Mouse (Mus musculus): ENCODE data around the gene BC004004. TPM values are rescaled to one million over a fixed set of nuclear protein-coding genes. Genes with fewer than 3 reads are reported as not detected.

BC004004 gene
- polyA plus RNA-seq, 1 experiment from 2014 or later: 62.2 TPM

DNA sequence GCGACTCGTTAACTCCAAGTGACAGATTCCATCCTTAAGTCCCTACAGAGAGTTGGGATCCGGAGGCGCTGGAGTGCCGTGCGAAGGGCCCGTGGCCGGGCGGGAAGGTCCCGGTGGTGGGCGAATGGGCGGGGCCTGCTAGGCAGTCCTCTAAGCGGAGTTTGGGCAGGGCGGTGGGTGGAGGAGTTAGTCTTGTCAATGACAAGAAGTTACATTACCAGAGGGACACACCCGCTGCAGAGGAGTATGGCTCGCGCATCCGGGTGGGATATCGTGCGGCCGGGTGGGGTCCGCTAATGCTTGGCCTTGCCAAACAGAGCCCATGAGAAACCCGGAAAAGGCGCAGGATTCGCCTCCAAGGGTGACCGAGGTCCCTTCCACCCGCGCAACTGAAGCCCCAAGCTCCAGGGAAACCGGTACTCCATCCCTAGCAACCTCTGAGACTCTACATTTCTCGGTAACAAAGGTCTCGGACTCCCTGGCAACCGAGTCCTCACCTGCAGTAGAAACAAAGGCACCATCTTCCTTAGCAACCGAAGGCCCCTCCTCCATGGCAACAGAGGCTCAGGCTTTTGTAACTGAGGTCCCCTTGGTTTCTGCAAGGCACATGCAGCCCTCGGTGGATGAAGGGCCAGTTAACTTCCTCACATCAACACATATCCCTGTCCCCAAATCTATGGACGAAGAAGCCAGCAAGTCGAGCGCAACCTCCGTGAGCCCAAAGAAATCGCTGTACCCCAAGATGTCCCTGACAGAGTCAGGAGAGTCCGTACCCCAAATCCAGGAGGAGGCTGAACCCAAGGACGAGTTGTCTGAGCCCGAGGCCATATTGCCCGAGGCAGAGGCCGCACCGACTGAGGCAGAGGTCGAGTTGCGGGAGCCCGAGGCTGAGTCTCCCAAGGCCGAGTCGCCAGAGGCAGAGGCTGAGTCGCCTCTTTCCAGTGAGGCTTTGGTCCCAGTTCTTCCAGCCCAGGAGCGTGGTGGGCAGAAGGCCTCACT lies 58.2 kb downstream of the BC004004 start:
- Histone ChIP-seq H3K4me1 (ENCODE audit: control insufficient read depth, insufficient read depth, low read length) (peaks cover 19% of the 10 kb centered on the region), H3K4me2 (ENCODE audit: low read depth) (peak overlapping the region; percentile 62), H3K4me3 (ENCODE audit: low read depth, low read length) (peak overlapping the region; percentile 27), H3K27ac (ENCODE audit: low read depth, low read length) (0 out of 2 replicates have a peak overlapping the region, but pooled peaks have one; percentile 44), H3K27me3 (ENCODE audit: control insufficient read depth, insufficient read depth, low read length) (peaks cover 15% of the 10 kb centered on the region), H3K9ac (ENCODE audit: low read length) (peak overlapping the region; percentile 60), H3K36me3 (ENCODE audit: control insufficient read depth, insufficient read depth, low read length) (peaks cover 6% of the 10 kb centered on the region; the same call in 1 of the 2 replicates), H3K9me3 (ENCODE audit: control insufficient read depth, low read length) (no peaks in the 10 kb centered on the region)
- ATAC-seq (ENCODE audit: insufficient read depth, low FRiP score, low TSS enrichment): peak; percentile 46; the same call in 1 of the 2 replicates
- 9% methylated on average over 52 of the region's 52 CpGs for WGBS
- DNase-seq (ENCODE audit: low spot score): peak; percentile 71

DNA sequence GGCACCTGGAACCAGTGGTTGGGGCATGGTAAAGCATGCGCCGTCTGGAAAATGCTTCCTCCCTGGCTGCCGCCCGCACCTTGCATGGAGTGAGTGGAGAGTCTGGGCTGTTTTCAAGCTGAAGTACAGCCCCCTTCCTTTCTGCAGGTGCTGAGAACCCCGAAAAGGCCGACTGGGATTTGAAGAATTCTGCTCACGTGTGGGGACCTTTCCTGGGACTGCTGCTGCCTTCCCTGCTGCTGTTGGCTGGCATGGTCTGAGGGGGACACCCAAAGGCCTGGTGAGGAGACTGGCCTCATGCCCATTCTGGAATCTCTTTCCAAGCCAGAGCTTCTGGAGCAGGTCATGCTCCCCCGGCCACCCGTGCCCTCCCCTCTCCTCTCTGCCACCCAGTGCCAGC lies 59.1 kb downstream of the BC004004 start:
- peaks cover 19% of the 10 kb centered on the region for H3K4me1 ChIP-seq (ENCODE audit: control insufficient read depth, insufficient read depth, low read length)
- 84% methylated on average over 9 of the region's 9 CpGs for WGBS
- H3K27me3 ChIP-seq (ENCODE audit: control insufficient read depth, insufficient read depth, low read length): peaks cover 8% of the 10 kb centered on the region

DNA sequence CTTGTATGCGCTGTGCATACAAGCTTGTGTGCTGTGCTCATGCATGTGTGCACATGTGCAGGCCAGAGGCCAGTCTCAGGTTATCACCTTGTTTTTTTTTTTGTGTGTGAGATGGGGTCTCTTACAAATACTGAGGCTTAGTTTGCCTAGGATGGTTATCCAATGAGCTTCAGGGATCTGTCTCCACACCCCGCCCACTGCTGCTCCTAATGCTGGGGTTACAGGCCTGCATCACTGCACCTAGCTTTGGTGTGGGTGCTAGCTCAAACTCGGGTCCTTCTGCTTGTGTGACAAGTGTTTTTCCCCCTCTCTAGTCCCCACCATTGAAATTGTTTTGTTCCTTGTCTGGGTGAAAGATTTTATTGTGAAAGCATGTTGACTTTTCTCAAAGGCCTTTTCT lies 61.6 kb downstream of the BC004004 start:
- Histone ChIP-seq H3K4me1 (ENCODE audit: control insufficient read depth, insufficient read depth, low read length) (peaks cover 19% of the 10 kb centered on the region), H3K36me3 (ENCODE audit: control insufficient read depth, insufficient read depth, low read length) (peaks cover 14% of the 10 kb centered on the region), H3K4me3 (ENCODE audit: low read depth, low read length) (no peak overlapping the region), H3K9me3 (ENCODE audit: control insufficient read depth, low read length) (no peaks in the 10 kb centered on the region), H3K27me3 (ENCODE audit: control insufficient read depth, insufficient read depth, low read length) (0 out of 2 replicates have a peak, but pooled peaks cover 3% of the 10 kb centered on the region), H3K27ac (ENCODE audit: low read depth, low read length) (no peak overlapping the region), H3K9ac (ENCODE audit: low read length) (no peak overlapping the region), H3K4me2 (ENCODE audit: low read depth) (no peak overlapping the region)
- no peak for ATAC-seq (ENCODE audit: insufficient read depth, low FRiP score, low TSS enrichment)
- DNase-seq (ENCODE audit: low spot score): no peak
- WGBS: 86% methylated on average over 3 of the region's 3 CpGs

More for the DNA sequence above, 59.1 kb downstream of the BC004004 start:
- no peak for DNase-seq (ENCODE audit: low spot score)
- H3K4me2 ChIP-seq (ENCODE audit: low read depth): no peak overlapping the region
- no peak for ATAC-seq (ENCODE audit: insufficient read depth, low FRiP score, low TSS enrichment)
- H3K4me3 ChIP-seq (ENCODE audit: low read depth, low read length): no peak overlapping the region
- H3K36me3 ChIP-seq (ENCODE audit: control insufficient read depth, insufficient read depth, low read length): peaks cover 9% of the 10 kb centered on the region
- H3K9ac ChIP-seq (ENCODE audit: low read length): no peak overlapping the region
- no peak overlapping the region for H3K27ac ChIP-seq (ENCODE audit: low read depth, low read length)
- H3K9me3 ChIP-seq (ENCODE audit: control insufficient read depth, low read length): no peaks in the 10 kb centered on the region

DNA sequence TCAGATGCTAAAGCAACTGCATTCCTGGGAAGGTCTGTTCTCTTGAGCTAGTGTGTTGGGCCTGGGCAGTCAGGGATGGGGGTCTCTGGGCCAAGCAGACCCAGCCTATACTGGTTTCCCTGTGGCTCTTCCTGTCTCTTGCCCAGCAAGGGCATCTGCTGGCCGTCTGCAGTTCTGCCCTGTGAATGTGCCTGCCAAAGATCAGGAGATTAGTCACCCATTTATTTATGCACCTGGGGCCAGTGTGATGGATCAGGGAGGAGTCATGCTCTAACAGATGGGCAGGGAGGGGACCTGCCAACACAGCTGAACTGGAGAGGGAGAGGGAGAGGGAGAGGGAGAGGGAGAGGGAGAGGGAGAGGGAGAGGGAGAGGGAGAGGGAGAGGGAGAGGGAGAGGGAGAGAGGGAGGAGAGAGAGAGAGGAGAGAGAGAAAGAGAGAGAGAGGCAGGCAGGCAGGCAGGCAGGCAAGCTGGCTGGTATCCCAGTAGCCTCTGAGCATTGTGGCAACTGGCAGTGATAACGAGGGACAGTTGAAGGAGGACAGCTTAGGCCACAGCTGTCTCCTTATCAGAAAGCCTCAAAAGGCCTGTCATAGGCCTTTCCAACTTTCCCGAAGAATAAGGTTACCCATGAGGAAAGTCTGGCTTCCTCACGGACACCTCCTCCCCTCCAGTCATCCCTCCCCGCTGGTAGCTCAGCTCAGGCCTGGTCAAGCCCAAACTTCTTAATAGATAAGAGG lies 62.3 kb downstream of the BC004004 start:
- H3K27me3 ChIP-seq (ENCODE audit: control insufficient read depth, insufficient read depth, low read length): 0 out of 2 replicates have a peak, but pooled peaks cover 3% of the 10 kb centered on the region
- no peak overlapping the region for H3K9ac ChIP-seq (ENCODE audit: low read length)
- H3K4me2 ChIP-seq (ENCODE audit: low read depth): no peak overlapping the region
- no peaks in the 10 kb centered on the region for H3K9me3 ChIP-seq (ENCODE audit: control insufficient read depth, low read length)
- H3K4me1 ChIP-seq (ENCODE audit: control insufficient read depth, insufficient read depth, low read length): peaks cover 16% of the 10 kb centered on the region
- H3K36me3 ChIP-seq (ENCODE audit: control insufficient read depth, insufficient read depth, low read length): peaks cover 16% of the 10 kb centered on the region
- no peak for DNase-seq (ENCODE audit: low spot score)
- H3K27ac ChIP-seq (ENCODE audit: low read depth, low read length): no peak overlapping the region
- WGBS: 46% methylated on average over 5 of the region's 5 CpGs
- no peak overlapping the region for H3K4me3 ChIP-seq (ENCODE audit: low read depth, low read length)
- ATAC-seq (ENCODE audit: insufficient read depth, low FRiP score, low TSS enrichment): no peak

DNA sequence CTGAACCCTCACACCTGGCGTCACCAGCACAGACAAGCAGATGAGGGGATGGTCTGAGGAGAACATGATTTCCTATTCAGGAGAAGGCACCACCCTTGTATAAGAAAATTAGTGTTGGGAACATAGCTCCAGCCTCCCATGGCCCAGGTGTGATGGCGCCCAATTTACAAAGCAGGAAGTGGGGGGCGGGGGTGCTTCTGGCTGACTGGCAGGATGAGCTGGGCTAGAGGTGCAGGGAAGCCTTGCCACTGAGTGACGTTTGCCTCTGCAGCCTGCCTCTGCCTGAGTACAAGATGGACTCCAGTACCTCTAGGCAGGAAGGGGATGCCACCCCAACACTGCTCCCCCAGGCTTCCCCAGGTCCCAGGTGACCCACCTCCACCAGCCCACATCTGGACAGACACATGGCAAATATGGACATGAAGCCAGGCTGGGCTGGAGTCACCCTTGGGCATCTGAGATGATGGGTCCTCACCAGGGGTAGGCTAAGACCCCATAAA lies 63.6 kb downstream of the BC004004 start:
- Histone ChIP-seq H3K4me3 (ENCODE audit: low read depth, low read length) (no peak overlapping the region), H3K4me2 (ENCODE audit: low read depth) (no peak overlapping the region), H3K9me3 (ENCODE audit: control insufficient read depth, low read length) (no peaks in the 10 kb centered on the region), H3K27me3 (ENCODE audit: control insufficient read depth, insufficient read depth, low read length) (no peaks in the 10 kb centered on the region), H3K36me3 (ENCODE audit: control insufficient read depth, insufficient read depth, low read length) (peaks cover 22% of the 10 kb centered on the region), H3K9ac (ENCODE audit: low read length) (no peak overlapping the region), H3K27ac (ENCODE audit: low read depth, low read length) (no peak overlapping the region), H3K4me1 (ENCODE audit: control insufficient read depth, insufficient read depth, low read length) (peaks cover 4% of the 10 kb centered on the region)
- 82% methylated on average over 4 of the region's 4 CpGs for WGBS
- no peak for ATAC-seq (ENCODE audit: insufficient read depth, low FRiP score, low TSS enrichment)
- no peak for DNase-seq (ENCODE audit: low spot score)

DNA sequence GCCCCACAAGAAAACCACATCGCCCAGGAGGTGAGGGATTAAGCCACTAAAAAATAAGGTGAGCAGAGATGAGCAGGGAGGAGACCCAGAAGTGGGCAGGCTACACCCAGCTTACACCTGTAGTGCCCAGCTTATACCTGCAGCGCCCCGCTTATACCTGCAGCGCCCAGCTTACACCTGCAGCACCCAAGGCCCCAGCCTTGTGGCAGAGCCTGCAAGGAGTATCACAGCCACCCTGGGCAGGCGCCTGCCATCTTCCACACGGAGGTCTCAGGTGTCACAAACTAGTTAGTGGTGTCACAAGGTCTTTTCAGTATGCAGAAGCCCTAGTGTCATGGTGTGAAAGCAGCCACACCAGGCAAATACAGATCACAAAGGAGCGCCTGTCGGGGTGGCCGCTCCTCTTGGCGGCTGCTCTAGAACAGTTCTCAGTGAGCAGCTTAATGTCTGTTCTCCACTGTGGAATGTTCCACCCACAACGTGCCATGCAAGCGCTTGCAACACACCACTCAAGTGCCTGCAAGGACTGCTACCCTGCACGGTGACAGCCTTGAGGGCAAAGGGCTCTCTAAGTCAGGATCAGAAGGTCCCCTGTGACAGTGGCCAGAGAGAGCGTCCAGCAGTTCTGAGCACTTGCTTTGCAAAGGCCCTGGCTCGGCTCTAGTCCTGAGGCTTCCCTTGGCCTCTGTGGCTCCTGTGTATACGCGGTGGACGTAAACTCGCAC lies 67.8 kb downstream of the BC004004 start:
- peaks cover under 1% of the 10 kb centered on the region; the same call in 1 of the 2 replicates for H3K4me1 ChIP-seq (ENCODE audit: control insufficient read depth, insufficient read depth, low read length)
- no peak overlapping the region for H3K4me2 ChIP-seq (ENCODE audit: low read depth)
- H3K9me3 ChIP-seq (ENCODE audit: control insufficient read depth, low read length): no peaks in the 10 kb centered on the region
- DNase-seq (ENCODE audit: low spot score): no peak
- no peaks in the 10 kb centered on the region for H3K27me3 ChIP-seq (ENCODE audit: control insufficient read depth, insufficient read depth, low read length)
- H3K27ac ChIP-seq (ENCODE audit: low read depth, low read length): no peak overlapping the region
- no peak overlapping the region for H3K4me3 ChIP-seq (ENCODE audit: low read depth, low read length)
- 91% methylated on average over 19 of the region's 19 CpGs for WGBS
- no peak for ATAC-seq (ENCODE audit: insufficient read depth, low FRiP score, low TSS enrichment)
- H3K36me3 ChIP-seq (ENCODE audit: control insufficient read depth, insufficient read depth, low read length): peaks cover 36% of the 10 kb centered on the region
- H3K9ac ChIP-seq (ENCODE audit: low read length): no peak overlapping the region

DNA sequence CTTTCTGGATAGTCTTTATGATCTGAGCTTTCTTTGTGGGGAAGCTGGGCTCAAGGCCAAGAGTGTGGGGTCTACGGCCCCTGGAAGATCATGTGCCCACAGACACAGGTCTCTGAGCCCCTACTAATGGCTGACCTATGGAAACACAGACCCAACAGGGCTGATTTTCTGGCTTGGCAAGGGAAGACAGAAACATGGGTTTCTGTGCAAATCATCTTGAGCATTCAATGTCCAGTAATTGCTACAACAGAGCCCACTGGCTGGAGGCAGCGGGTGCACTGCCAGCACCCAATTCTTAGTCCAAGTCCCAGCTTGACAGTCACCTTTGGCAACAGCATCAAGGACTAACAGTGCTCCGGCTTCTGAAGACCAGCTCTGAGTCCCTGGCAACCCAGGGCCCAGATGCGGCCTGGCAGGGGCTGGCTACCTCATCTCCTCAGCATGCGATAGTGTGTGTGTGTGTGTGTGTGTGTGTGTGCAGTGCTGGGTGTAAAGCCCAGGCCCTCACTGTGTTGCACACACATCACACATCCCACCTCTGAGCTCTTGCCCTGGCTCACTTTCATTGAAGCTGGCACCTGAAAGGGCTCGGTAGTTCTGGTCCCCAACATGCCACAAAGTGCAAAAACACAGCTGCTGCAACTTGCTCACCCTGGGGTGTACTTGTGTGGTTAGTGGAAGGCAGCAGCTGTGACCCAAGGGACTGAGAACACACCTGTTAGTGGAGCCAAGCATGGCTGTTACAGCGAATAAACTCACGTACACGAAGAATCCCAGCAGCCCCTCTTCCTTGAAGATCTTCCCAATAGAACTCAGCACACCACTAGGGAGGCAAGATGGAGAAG lies 69.6 kb downstream of the BC004004 start:
- peaks cover 24% of the 10 kb centered on the region for H3K36me3 ChIP-seq (ENCODE audit: control insufficient read depth, insufficient read depth, low read length)
- WGBS: 95% methylated on average over 9 of the region's 9 CpGs
- DNase-seq (ENCODE audit: low spot score): no peak

More for the DNA sequence above, 69.6 kb downstream of the BC004004 start:
- Histone ChIP-seq H3K9ac (ENCODE audit: low read length) (no peak overlapping the region), H3K4me3 (ENCODE audit: low read depth, low read length) (no peak overlapping the region), H3K9me3 (ENCODE audit: control insufficient read depth, low read length) (no peaks in the 10 kb centered on the region), H3K4me2 (ENCODE audit: low read depth) (no peak overlapping the region), H3K27me3 (ENCODE audit: control insufficient read depth, insufficient read depth, low read length) (no peaks in the 10 kb centered on the region), H3K27ac (ENCODE audit: low read depth, low read length) (no peak overlapping the region), H3K4me1 (ENCODE audit: control insufficient read depth, insufficient read depth, low read length) (peaks cover 11% of the 10 kb centered on the region)
- ATAC-seq (ENCODE audit: insufficient read depth, low FRiP score, low TSS enrichment): no peak
